Mouse (Mus musculus) forebrain, embryonic 13.5 days (tissue): ENCODE results near the gene Ica1. TPM values are rescaled to one million over a fixed set of nuclear protein-coding genes. Genes with fewer than 3 reads are reported as not detected.

Source experiments
- ATAC-seq: fragments of 200-750 bp; cut with Nextera tagmentation; 2 replicates; pipeline ENCODE4 v1.8.0; 2017
- H3K27ac ChIP-seq: fragments of 300-500 bp; sonication (generic); 2 replicates; pipeline ENCODE4 v1.5.1; 2015; ENCODE audit warnings: inconsistent platforms, mild to moderate bottlenecking, moderate library complexity
- H3K27me3 ChIP-seq: fragments of 300-500 bp; sonication (generic); 2 replicates; pipeline ENCODE4 v1.6.1; 2015; ENCODE audit warnings: mild to moderate bottlenecking, inconsistent platforms
- H3K36me3 ChIP-seq: fragments of 300-500 bp; sonication (generic); 2 replicates; pipeline ENCODE4 v1.6.1; 2015; ENCODE audit warnings: mild to moderate bottlenecking, inconsistent platforms; ENCODE audit not compliant: poor library complexity, severe bottlenecking
- H3K4me1 ChIP-seq: fragments of 300-500 bp; sonication (generic); 2 replicates; pipeline ENCODE4 v1.6.1; 2015; ENCODE audit warnings: inconsistent platforms
- H3K4me2 ChIP-seq: fragments of 300-500 bp; sonication (generic); 2 replicates; pipeline ENCODE4 v1.6.1; 2015; ENCODE audit warnings: inconsistent platforms, mild to moderate bottlenecking, moderate library complexity
- H3K4me3 ChIP-seq: fragments of 300-500 bp; sonication (generic); 2 replicates; pipeline ENCODE4 v1.5.1; 2015; ENCODE audit warnings: mild to moderate bottlenecking, inconsistent platforms
- H3K9ac ChIP-seq: fragments of 300-500 bp; sonication (generic); 2 replicates; pipeline ENCODE4 v1.6.1; 2015; ENCODE audit warnings: mild to moderate bottlenecking, inconsistent platforms
- H3K9me3 ChIP-seq: fragments of 300-500 bp; sonication (generic); replicated peaks from 2 replicates; pipeline ENCODE4 v1.6.1; 2016; ENCODE audit warnings: inconsistent platforms
- WGBS: fragments of 180-500 bp; shearing (Covaris S2); methylation state at CpG from one replicate; pipeline ENCODE4 v1.1.7; 2015; 5-methylcytosine and 5-hydroxymethylcytosine counted together
- polyA plus RNA-seq: library from polyadenylated mRNA; unstranded; fragments of >200 nt; fragmentation: Nextera tagmentation; extraction: Ambion mirVana; gene quantifications from 2 replicates; pipeline ENCODE4 v1.2.1, GENCODE M21; 2015

Gene Ica1
- polyA plus RNA-seq, 1 experiment from 2014 or later = 23.3 TPM

DNA sequence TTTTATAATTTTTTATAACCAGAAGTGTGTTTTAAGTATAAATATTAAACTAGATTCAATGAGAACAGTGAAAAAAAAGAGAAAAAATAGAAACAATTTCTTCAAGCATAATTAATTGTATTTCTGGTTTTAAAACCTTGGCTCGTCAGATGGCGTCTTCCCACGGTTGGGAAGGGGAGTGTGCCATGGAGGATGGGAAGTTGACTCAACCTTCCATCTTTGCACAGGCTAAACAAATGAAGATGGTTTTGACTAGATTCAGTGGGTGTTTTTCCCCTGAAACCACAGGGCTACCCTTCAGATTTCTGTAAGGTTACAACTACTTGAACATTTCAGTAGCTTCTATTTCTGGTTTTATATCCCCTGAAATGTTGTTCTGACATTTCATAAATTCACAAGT lies 12.5 kb downstream of the Ica1 start:
- Histone ChIP-seq H3K27me3 (no peaks in the 10 kb centered on the region), H3K4me3 (no peak overlapping the region), H3K9ac (no peak overlapping the region), H3K36me3 (no peaks in the 10 kb centered on the region), H3K4me2 (no peak overlapping the region), H3K27ac (no peak overlapping the region), H3K4me1 (0 out of 2 replicates have a peak, but pooled peaks cover 3% of the 10 kb centered on the region), H3K9me3 (no peaks in the 10 kb centered on the region)
- ATAC-seq = no peak
- WGBS = 96% methylated on average over 3 of the region's 3 CpGs

DNA sequence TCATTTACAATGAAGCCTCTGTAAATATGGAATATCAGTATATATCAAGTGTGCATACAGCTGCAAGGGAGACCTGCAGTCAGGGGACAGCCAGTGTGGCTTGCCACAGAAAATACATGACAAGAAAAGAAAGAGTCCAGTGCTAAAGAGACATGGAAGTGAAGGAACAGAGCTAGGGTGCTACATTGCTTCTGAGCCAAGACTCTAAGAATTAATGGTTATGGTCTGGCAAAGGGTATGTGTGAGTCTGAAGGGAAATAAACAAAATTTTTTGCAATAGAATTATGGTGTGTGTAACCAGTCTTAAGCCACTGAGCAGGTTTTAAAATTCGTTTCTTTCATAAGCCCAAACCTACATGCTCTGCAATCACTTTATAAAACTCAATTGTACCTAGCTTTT lies 13.2 kb downstream of the Ica1 start:
- no peak overlapping the region for H3K4me2 ChIP-seq
- no peak overlapping the region for H3K9ac ChIP-seq
- 0 out of 2 replicates have a peak, but pooled peaks cover 3% of the 10 kb centered on the region for H3K4me1 ChIP-seq
- no peak overlapping the region for H3K27ac ChIP-seq
- H3K4me3 ChIP-seq = no peak overlapping the region
- no peaks in the 10 kb centered on the region for H3K9me3 ChIP-seq
- H3K36me3 ChIP-seq = no peaks in the 10 kb centered on the region
- ATAC-seq = no peak
- H3K27me3 ChIP-seq = no peaks in the 10 kb centered on the region
- 59% methylated on average over 1 of the region's 1 CpGs for WGBS

- no peaks in the 10 kb centered on the region for H3K4me1 ChIP-seq
Measured at GRCm38 (mm10) chr6:8760708-8761294, 17.5 kb downstream of the Ica1 start.

GRCm38 (mm10) chr6:8759901-8760300 lies 18.4 kb downstream of the Ica1 start:
- Histone ChIP-seq H3K9ac (no peak overlapping the region), H3K9me3 (no peaks in the 10 kb centered on the region), H3K4me3 (no peak overlapping the region), H3K27me3 (no peaks in the 10 kb centered on the region), H3K27ac (no peak overlapping the region), H3K36me3 (no peaks in the 10 kb centered on the region), H3K4me1 (no peaks in the 10 kb centered on the region), H3K4me2 (no peak overlapping the region)
- 91% methylated on average over 1 of the region's 1 CpGs for WGBS
- ATAC-seq = no peak

More at GRCm38 (mm10) chr6:8760708-8761294, 17.5 kb downstream of the Ica1 start:
- Histone ChIP-seq H3K27me3 (no peaks in the 10 kb centered on the region), H3K9ac (no peak overlapping the region), H3K9me3 (no peaks in the 10 kb centered on the region), H3K4me2 (no peak overlapping the region), H3K27ac (no peak overlapping the region), H3K4me3 (no peak overlapping the region), H3K36me3 (no peaks in the 10 kb centered on the region)
- ATAC-seq = no peak
- 85% methylated on average over 5 of the region's 5 CpGs for WGBS

GRCm38 (mm10) chr6:8755760-8756276 lies 22.5 kb downstream of the Ica1 start:
- no peak for ATAC-seq
- H3K36me3 ChIP-seq = no peaks in the 10 kb centered on the region
- no peaks in the 10 kb centered on the region for H3K27me3 ChIP-seq
- H3K4me1 ChIP-seq = no peaks in the 10 kb centered on the region
- H3K4me3 ChIP-seq = no peak overlapping the region
- H3K9ac ChIP-seq = no peak overlapping the region
- H3K9me3 ChIP-seq = no peaks in the 10 kb centered on the region
- no peak overlapping the region for H3K4me2 ChIP-seq
- 77% methylated on average over 8 of the region's 8 CpGs for WGBS
- H3K27ac ChIP-seq = no peak overlapping the region

DNA sequence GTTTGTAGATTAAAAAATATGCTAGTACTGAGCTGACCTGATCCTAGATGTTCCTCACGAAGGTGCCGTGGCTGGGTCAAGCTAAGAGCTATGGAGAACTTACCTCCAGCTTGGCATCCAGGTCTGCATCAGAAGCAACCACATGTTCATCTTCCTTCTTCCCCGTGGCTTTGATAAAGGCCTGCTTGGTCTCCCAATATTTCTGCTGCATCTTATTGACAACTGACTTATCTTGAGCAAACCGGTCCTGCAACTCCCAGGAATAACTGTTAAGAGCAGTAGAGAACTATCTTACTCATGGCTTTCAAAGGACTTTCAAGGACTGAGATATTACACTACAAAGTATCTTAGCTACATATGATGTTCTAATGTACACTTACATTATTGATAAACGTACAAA lies 23.8 kb downstream of the Ica1 start:
- no peak for ATAC-seq
- H3K27me3 ChIP-seq = no peaks in the 10 kb centered on the region
- H3K9me3 ChIP-seq = no peaks in the 10 kb centered on the region
- no peak overlapping the region for H3K4me2 ChIP-seq
- WGBS = 93% methylated on average over 5 of the region's 5 CpGs
- no peak overlapping the region for H3K9ac ChIP-seq
- no peak overlapping the region for H3K27ac ChIP-seq
- no peaks in the 10 kb centered on the region for H3K36me3 ChIP-seq
- no peak overlapping the region for H3K4me3 ChIP-seq
- H3K4me1 ChIP-seq = no peaks in the 10 kb centered on the region

- Histone ChIP-seq H3K27ac (no peak overlapping the region), H3K4me3 (no peak overlapping the region), H3K9ac (no peak overlapping the region), H3K9me3 (no peaks in the 10 kb centered on the region), H3K4me2 (no peak overlapping the region), H3K27me3 (no peaks in the 10 kb centered on the region), H3K36me3 (no peaks in the 10 kb centered on the region), H3K4me1 (no peaks in the 10 kb centered on the region)
- no peak for ATAC-seq
- 20% methylated on average over 2 of the region's 2 CpGs for WGBS
Measured at GRCm38 (mm10) chr6:8753723-8754036, 24.6 kb downstream of the Ica1 start.

DNA sequence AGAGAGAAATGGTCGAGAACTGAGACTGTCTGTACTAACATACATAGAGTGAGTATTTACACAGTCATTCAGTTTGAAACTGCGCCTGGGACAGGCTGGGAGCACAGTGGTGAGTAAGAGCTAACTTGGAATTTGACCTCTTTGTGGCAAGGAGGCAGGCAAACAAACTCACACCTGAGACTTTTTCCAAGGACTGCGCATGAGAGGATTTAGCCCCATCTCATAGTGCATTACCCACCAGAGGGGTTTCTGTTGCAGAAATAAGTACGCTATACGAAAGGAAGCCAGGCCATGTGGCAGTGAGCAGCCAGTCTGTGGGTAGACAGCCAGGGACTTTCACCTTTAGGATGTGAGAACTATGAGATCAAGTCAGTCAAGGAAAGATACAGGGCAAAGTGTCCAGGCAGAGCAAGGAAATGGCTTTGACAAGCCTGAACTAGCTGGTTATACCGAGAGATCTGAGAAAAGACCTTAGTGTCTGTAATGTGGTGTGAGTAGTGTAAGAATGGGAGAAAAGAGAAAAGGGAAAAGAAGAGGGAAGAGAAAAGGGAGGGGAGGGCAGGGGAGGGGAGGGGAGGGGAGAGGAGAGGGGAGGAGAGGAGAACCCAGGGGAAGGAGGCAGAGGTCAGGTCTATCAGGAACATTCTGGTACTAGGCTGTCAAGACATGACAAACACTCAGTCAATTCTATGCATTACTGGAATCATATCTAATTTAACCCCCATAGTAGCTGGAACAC lies 25.1 kb downstream of the Ica1 start:
- Histone ChIP-seq H3K9ac (no peak overlapping the region), H3K27me3 (no peaks in the 10 kb centered on the region), H3K36me3 (no peaks in the 10 kb centered on the region), H3K9me3 (no peaks in the 10 kb centered on the region), H3K4me2 (no peak overlapping the region), H3K4me1 (no peaks in the 10 kb centered on the region), H3K27ac (no peak overlapping the region), H3K4me3 (no peak overlapping the region)
- 72% methylated on average over 6 of the region's 6 CpGs for WGBS
- ATAC-seq = no peak

GRCm38 (mm10) chr6:8744886-8745285 lies 33.4 kb downstream of the Ica1 start:
- WGBS = 69% methylated on average over 7 of the region's 7 CpGs
- Histone ChIP-seq H3K4me1 (no peaks in the 10 kb centered on the region), H3K9me3 (no peaks in the 10 kb centered on the region), H3K9ac (no peak overlapping the region), H3K27ac (no peak overlapping the region), H3K36me3 (no peaks in the 10 kb centered on the region), H3K27me3 (no peaks in the 10 kb centered on the region), H3K4me3 (no peak overlapping the region), H3K4me2 (no peak overlapping the region)
- no peak for ATAC-seq

DNA sequence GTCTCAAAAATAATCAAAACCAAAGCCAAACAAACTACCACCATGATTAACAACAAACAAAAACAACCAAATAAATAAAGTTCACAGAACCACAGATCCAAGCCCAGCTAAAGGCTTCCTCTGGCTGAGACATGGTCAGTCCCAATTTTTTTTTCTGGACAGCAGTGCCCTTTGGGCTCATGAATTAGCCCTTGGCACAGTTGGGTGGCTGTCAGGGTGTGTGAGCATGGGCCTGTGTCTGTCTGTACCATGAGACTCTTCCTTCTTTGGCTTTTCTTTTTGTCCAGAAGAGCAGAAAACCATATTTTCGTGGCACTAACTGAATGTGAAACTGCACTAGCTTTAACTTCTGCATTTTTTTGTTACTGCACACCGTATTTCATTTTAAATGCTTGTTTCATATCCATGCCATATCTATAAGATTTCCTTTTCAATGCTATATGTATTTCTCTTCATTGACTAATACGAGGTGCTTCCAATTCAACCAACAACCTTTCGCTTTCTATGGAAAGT lies 34.0 kb downstream of the Ica1 start:
- no peaks in the 10 kb centered on the region for H3K27me3 ChIP-seq
- 91% methylated on average over 4 of the region's 4 CpGs for WGBS
- no peak overlapping the region for H3K27ac ChIP-seq
- no peaks in the 10 kb centered on the region for H3K36me3 ChIP-seq
- H3K4me3 ChIP-seq = no peak overlapping the region
- ATAC-seq = no peak
- no peak overlapping the region for H3K9ac ChIP-seq
- H3K9me3 ChIP-seq = no peaks in the 10 kb centered on the region
- no peaks in the 10 kb centered on the region for H3K4me1 ChIP-seq
- no peak overlapping the region for H3K4me2 ChIP-seq

DNA sequence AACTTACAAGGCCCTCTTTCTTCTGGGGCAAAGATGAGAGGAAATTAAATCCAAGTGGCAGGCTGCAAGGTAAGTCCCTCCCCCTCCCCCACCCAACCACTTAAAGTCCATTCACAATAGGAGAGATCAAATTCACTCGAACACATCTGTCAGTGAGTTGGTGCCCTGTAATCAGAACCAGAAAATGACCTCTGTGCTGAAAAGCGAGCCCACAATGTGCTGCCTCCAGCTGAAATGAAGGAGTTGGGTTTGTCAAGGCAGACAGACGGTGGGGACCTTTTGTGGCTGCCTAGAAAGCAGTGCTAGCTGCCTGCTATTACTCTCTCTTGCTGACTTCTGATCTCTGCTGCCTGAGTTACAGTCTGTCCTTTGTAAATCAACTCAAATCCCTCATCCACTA lies 35.8 kb downstream of the Ica1 start:
- Histone ChIP-seq H3K27ac (no peak overlapping the region), H3K4me2 (no peak overlapping the region), H3K9me3 (no peaks in the 10 kb centered on the region), H3K4me3 (no peak overlapping the region), H3K4me1 (no peaks in the 10 kb centered on the region), H3K36me3 (no peaks in the 10 kb centered on the region), H3K9ac (no peak overlapping the region), H3K27me3 (no peaks in the 10 kb centered on the region)
- WGBS = 26% methylated on average over 3 of the region's 3 CpGs
- ATAC-seq = no peak

GRCm38 (mm10) chr6:8741659-8742058 lies 36.6 kb downstream of the Ica1 start:
- no peak for ATAC-seq

More at GRCm38 (mm10) chr6:8741659-8742058, 36.6 kb downstream of the Ica1 start:
- Histone ChIP-seq H3K27ac (no peak overlapping the region), H3K27me3 (no peaks in the 10 kb centered on the region), H3K9ac (no peak overlapping the region), H3K4me1 (no peaks in the 10 kb centered on the region), H3K36me3 (no peaks in the 10 kb centered on the region), H3K9me3 (no peaks in the 10 kb centered on the region), H3K4me2 (no peak overlapping the region), H3K4me3 (no peak overlapping the region)
- WGBS = 15% methylated on average over 1 of the region's 1 CpGs
